Mouse (Mus musculus) urinary bladder, postnatal 4 days (tissue): ENCODE data around the gene Atp7a.

Experiments
- DNase-seq, 2 experiments: peaks; one replicate each; pipeline ENCODE4 v3.0.0; 2021 to 2022; ENCODE audit warnings: low spot score in 2 of 2

Gene Atp7a

GRCm38 (mm10) chrX:106171106-106171852 lies 144.2 kb downstream of the Atp7a start:
- DNase-seq = peak; percentile 51 to 74

- no peak for DNase-seq
Observed at GRCm38 (mm10) chrX:106171853-106172154, 144.7 kb downstream of the Atp7a start.
